Mouse (Mus musculus): ENCODE data around the gene Cntnap1. TPM values are rescaled to one million over a fixed set of nuclear protein-coding genes. Genes with fewer than 3 reads are reported as not detected.

Cntnap1 gene
- polyA plus RNA-seq, 1 experiment from 2014 or later: 0.24 TPM

DNA sequence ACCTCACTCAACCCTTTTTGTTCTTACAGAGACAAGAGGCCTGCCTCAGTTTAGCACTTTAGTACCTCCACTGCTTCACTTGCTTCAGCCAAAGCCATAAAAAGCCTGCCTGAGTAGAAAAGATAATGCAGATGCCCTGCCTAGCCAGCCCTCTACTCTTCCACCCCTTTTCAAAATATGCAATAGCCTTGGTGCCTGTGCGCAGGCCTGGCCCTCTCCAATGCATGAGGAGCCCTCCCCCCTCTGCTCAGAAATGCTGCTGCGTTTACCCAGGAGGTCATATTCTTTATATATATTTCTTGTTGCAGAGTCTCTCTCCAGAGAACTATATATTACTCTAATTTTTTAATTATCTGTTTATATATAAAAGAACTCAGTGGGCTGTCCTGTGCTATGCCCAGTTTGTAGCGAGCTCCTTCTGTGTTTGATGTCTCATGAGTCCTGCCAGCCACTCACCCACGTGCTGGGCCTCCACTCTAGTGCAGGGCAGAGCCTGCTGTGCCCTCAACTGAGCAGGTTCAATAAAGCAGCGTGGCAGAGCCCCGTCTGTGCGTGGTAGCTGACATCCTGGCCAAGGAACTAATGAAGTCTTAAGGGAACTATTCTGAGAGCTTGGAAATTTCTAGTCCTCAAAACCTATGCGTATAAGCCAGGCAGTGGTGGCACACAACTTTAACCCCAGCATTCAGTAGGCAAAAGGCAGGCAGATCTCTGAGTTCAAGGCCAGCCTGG, 20.0 kb downstream of the Cntnap1 start:
- no peak overlapping the region for H3K9ac ChIP-seq (replicated peaks; ENCODE audit: low read depth)

DNA sequence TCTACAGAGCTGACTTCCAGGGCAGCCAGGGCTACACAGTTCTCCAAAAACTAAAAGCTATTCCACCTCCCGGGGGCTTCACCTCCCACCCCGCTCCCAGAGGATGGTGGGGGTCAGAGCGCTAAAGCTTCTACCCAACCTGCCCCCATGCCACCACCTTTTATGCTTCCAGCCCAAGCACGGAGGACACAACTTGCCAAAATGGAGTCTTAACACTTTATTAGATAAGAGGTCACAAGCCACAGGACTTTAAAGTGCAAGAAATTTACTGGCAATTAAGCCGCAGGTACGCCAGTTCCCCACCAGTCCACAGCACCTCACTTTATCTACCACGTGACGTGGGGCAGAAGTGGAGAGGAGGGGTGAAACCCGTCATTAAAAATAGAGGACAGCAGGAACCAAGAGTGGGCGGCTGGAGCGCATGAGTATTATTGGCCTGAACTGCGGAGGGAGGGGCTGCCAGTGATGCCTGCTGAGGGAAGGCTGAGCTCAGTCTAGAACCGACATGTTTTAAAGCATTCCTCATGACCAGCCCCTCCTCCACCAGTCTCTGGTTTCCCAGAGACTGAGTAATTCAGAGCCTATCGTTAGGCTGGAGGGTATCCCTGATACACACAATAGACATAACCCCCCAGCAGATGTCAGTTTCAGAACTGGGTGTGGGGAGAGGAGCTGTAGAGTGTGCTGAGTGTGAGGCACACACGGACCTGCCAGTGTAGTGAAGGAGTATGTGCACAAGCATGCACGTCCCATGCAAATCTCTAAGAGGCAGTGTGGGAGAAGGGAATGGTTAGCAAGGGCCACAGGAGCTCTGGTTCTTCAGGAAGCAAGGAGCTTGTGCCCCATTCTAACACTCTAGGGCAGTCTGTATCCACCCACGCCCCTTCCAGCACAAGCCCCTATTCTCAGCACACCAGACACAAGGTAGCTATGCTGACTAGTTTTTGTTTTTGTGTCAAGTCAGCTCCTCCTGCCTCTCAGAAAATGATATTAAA, 20.9 kb downstream of the Cntnap1 start:
- H3K9me3 ChIP-seq (ENCODE audit: low read length): no peaks in the 10 kb centered on the region
- H3K4me1 ChIP-seq (ENCODE audit: insufficient read depth, low read depth, low read length): no peaks in the 10 kb centered on the region; the same call in 1 of the 2 replicates
- DNase-seq (ENCODE audit: low spot score): no peak
- TF ChIP-seq EP300 (IDR thresholded peaks at IDR 0.05) (no peak), CTCF (IDR thresholded peaks at IDR 0.05) (no peak)
- H3K9ac ChIP-seq (replicated peaks; ENCODE audit: low read depth): no peak overlapping the region
- H3K27ac ChIP-seq (ENCODE audit: low read length): 0 out of 2 replicates have a peak overlapping the region, but pooled peaks have one; percentile 9
- H3K4me2 ChIP-seq (replicated peaks; ENCODE audit: low read depth, low read length): no peak overlapping the region
- H3K27me3 ChIP-seq (replicated peaks; ENCODE audit: insufficient read depth, low read length): no peaks in the 10 kb centered on the region
- WGBS: 50% methylated on average over 17 of the region's 17 CpGs
- ATAC-seq: no peak
- H3K4me3 ChIP-seq (ENCODE audit: low read depth, low read length): no peak overlapping the region
- H3K36me3 ChIP-seq (ENCODE audit: insufficient read depth, low read length): peaks cover 4% of the 10 kb centered on the region; the same call in 1 of the 2 replicates

More for the DNA sequence above, 20.0 kb downstream of the Cntnap1 start:
- DNase-seq (ENCODE audit: low spot score) (no peak), ATAC-seq (no peak; the same call in 1 of the 2 replicates)
- H3K27ac ChIP-seq (ENCODE audit: low read length): peak overlapping the region; percentile 71
- 40% methylated on average over 8 of the region's 8 CpGs for WGBS
- H3K36me3 ChIP-seq (ENCODE audit: insufficient read depth, low read length): peaks cover 4% of the 10 kb centered on the region; the same call in 1 of the 2 replicates
- TF ChIP-seq CTCF (IDR thresholded peaks at IDR 0.05): no peak
- TF ChIP-seq EP300 (IDR thresholded peaks at IDR 0.05): no peak
- H3K4me1 ChIP-seq (ENCODE audit: insufficient read depth, low read depth, low read length): no peaks in the 10 kb centered on the region; the same call in 1 of the 2 replicates
- H3K4me3 ChIP-seq (ENCODE audit: low read depth, low read length): no peak overlapping the region
- H3K4me2 ChIP-seq (replicated peaks; ENCODE audit: low read depth, low read length): no peak overlapping the region
- H3K27me3 ChIP-seq (replicated peaks; ENCODE audit: insufficient read depth, low read length): no peaks in the 10 kb centered on the region
- no peaks in the 10 kb centered on the region for H3K9me3 ChIP-seq (ENCODE audit: low read length)

DNA sequence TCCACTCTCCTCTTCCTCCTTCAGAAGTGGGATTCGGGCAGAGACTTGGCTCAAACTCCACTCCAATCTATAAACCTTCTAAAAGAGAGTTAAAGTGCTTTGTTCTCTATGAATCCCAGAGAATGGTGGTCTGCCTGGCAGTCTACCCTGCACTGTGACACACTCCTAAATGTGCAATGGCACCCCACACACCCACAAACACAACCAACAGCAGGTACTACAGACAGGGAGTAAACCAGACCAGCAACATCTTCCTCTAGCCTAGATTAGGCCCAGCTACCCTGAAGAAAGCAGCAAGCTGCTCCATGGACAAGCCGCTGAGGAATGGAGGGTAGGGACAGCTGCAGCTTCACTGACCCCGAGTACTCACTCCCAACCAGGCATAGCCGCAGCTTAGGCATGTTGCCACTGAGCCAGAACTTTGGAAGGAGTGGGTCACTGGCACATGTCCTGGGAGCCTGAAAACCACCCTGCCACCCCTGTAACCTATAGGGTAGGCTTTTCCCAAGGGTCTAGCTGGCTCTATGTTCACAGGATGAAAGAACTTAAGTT, 21.7 kb downstream of the Cntnap1 start:
- no peak for TF ChIP-seq EP300 (IDR thresholded peaks at IDR 0.05)
- TF ChIP-seq CTCF (IDR thresholded peaks at IDR 0.05): no peak
- Histone ChIP-seq H3K27ac (ENCODE audit: low read length) (no peak overlapping the region), H3K4me3 (ENCODE audit: low read depth, low read length) (no peak overlapping the region), H3K36me3 (ENCODE audit: insufficient read depth, low read length) (peaks cover 11% of the 10 kb centered on the region; the same call in 1 of the 2 replicates), H3K9ac (replicated peaks; ENCODE audit: low read depth) (no peak overlapping the region), H3K27me3 (replicated peaks; ENCODE audit: insufficient read depth, low read length) (no peaks in the 10 kb centered on the region), H3K4me2 (replicated peaks; ENCODE audit: low read depth, low read length) (no peak overlapping the region), H3K4me1 (ENCODE audit: insufficient read depth, low read depth, low read length) (no peaks in the 10 kb centered on the region; the same call in 1 of the 2 replicates), H3K9me3 (ENCODE audit: low read length) (no peaks in the 10 kb centered on the region)
- 65% methylated on average over 4 of the region's 4 CpGs for WGBS
- DNase-seq (ENCODE audit: low spot score) (no peak), ATAC-seq (no peak)

DNA sequence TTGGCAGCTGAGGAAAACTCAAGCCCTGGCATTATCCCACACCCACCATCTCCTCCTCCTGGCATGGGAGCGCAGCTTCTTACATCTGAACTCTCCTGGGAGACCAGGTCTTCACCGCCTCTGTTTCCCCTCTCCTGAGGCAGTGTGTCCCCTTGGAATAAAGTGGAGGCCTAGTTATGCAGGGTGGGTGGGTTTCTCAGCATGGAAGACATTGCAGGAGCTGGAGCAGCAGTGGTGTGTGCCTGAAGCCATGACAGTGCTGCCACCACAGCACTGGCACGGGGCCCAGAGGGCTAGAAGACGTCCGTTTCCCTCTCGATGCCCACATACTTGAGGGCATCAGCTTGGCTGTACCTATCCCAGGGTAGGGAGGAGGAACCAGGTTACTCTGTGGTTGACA, 22.3 kb downstream of the Cntnap1 start:
- no peak for DNase-seq (ENCODE audit: low spot score)
- no peak overlapping the region for H3K27ac ChIP-seq (ENCODE audit: low read length)
- no peaks in the 10 kb centered on the region for H3K9me3 ChIP-seq (ENCODE audit: low read length)
- H3K36me3 ChIP-seq (ENCODE audit: insufficient read depth, low read length): peaks cover 18% of the 10 kb centered on the region
- no peak overlapping the region for H3K4me2 ChIP-seq (replicated peaks; ENCODE audit: low read depth, low read length)
- ATAC-seq: no peak
- H3K4me1 ChIP-seq (ENCODE audit: insufficient read depth, low read depth, low read length): no peaks in the 10 kb centered on the region; the same call in 1 of the 2 replicates
- TF ChIP-seq EP300 (IDR thresholded peaks at IDR 0.05): no peak
- H3K4me3 ChIP-seq (ENCODE audit: low read depth, low read length): no peak overlapping the region
- no peaks in the 10 kb centered on the region for H3K27me3 ChIP-seq (replicated peaks; ENCODE audit: insufficient read depth, low read length)
- H3K9ac ChIP-seq (replicated peaks; ENCODE audit: low read depth): no peak overlapping the region
- WGBS: 81% methylated on average over 6 of the region's 6 CpGs

- Histone ChIP-seq H3K4me1 (ENCODE audit: insufficient read depth, low read depth, low read length) (no peaks in the 10 kb centered on the region; the same call in 1 of the 2 replicates), H3K36me3 (ENCODE audit: insufficient read depth, low read length) (peaks cover 22% of the 10 kb centered on the region), H3K27ac (ENCODE audit: low read length) (no peak overlapping the region), H3K27me3 (replicated peaks; ENCODE audit: insufficient read depth, low read length) (no peaks in the 10 kb centered on the region), H3K9me3 (ENCODE audit: low read length) (no peaks in the 10 kb centered on the region), H3K4me2 (replicated peaks; ENCODE audit: low read depth, low read length) (no peak overlapping the region), H3K4me3 (ENCODE audit: low read depth, low read length) (no peak overlapping the region), H3K9ac (replicated peaks; ENCODE audit: low read depth) (no peak overlapping the region)
- DNase-seq (ENCODE audit: low spot score): no peak
- ATAC-seq: no peak
- WGBS: 79% methylated on average over 7 of the region's 7 CpGs
- TF ChIP-seq CTCF (IDR thresholded peaks at IDR 0.05) (no peak), EP300 (IDR thresholded peaks at IDR 0.05) (no peak)
These were observed 22.8 kb downstream of the Cntnap1 start for GRCm38 (mm10) chr11:101193076-101193475.

DNA sequence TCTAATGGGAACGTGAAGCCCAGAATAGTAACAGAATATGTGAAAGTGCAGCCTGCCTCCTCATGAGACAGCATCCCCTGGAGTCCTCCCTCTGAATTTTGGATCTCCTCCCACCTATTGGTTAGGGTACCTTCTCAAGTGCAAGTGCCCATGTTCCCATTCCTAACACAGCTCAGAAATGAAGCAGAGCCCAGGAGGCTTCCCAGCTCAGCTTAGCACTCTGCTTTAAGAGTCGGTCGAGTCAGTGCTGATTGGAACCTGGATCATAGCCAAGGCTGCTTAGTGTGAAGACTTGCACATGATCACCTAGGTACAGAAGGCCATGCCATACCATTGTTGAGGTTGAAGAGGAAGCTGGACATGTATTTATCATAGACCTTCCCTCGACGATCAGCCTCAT, 23.8 kb downstream of the Cntnap1 start:
- no peaks in the 10 kb centered on the region; the same call in 1 of the 2 replicates for H3K4me1 ChIP-seq (ENCODE audit: insufficient read depth, low read depth, low read length)
- H3K4me2 ChIP-seq (replicated peaks; ENCODE audit: low read depth, low read length): no peak overlapping the region
- H3K9ac ChIP-seq (replicated peaks; ENCODE audit: low read depth): no peak overlapping the region
- DNase-seq (ENCODE audit: low spot score) (no peak), ATAC-seq (no peak)
- H3K36me3 ChIP-seq (ENCODE audit: insufficient read depth, low read length): peaks cover 27% of the 10 kb centered on the region
- H3K27ac ChIP-seq (ENCODE audit: low read length): no peak overlapping the region
- no peak for TF ChIP-seq EP300 (IDR thresholded peaks at IDR 0.05)
- H3K4me3 ChIP-seq (ENCODE audit: low read depth, low read length): no peak overlapping the region
- WGBS: 47% methylated on average over 5 of the region's 5 CpGs
- H3K27me3 ChIP-seq (replicated peaks; ENCODE audit: insufficient read depth, low read length): no peaks in the 10 kb centered on the region
- H3K9me3 ChIP-seq (ENCODE audit: low read length): no peaks in the 10 kb centered on the region

All from lung, postnatal 0 days (tissue).